Mouse (Mus musculus): ENCODE data around the gene Gipc1. TPM values are rescaled to one million over a fixed set of nuclear protein-coding genes. Genes with fewer than 3 reads are reported as not detected.

Gipc1 gene
- total and polyA plus RNA-seq, 3 experiments, result 21.0 to 25.8 (median 22.6) TPM

DNA sequence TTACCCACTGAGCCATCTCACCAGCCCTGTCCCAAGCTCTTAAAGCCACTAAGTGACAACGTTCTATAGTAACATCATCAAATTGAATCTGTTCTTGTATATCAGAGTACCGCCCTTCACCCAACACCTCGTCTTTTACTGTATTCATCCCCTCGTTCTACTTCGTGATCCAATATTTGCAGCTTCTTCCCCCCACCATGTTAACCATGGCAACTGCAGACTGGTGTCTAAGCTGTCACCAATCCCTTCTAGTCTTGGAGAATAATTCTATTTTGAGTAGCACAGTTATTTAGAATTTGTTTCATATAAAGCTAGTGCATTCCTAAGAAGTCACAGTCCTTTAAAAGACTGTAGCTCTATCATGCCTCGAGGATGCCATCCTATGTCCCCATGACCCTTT lies 36.8 kb downstream of the Gipc1 start:
- no peak overlapping the region for H3K4me2 ChIP-seq (ENCODE audit: insufficient read depth, low read depth, poor library complexity, severe bottlenecking)
- peaks cover 6% of the 10 kb centered on the region; the same call in 1 of the 2 replicates for H3K79me2 ChIP-seq (replicated peaks; ENCODE audit: control insufficient read depth, extremely low read depth, insufficient read depth, poor library complexity, severe bottlenecking)
- no peaks in the 10 kb centered on the region for H3K9me3 ChIP-seq (replicated peaks; ENCODE audit: low read length)
- no peak overlapping the region for H3K4me3 ChIP-seq (replicated peaks in 1 of 3; ENCODE audit: low read depth in 2 of 3, low read length in 2 of 3, poor library complexity in 1 of 3)
- H3K27me3 ChIP-seq (replicated peaks), result no peaks in the 10 kb centered on the region
- dilution Hi-C loops (cut with MboI; ENCODE audit: extremely low pct_ligation_motif_present, extremely low pct_unique_long_range_greater_than_20kb, low sequenced_read_pairs), result no loop called here
- peaks cover 4 to 16% of the 10 kb centered on the region in 2 experiments for H3K4me1 ChIP-seq (ENCODE audit: control insufficient read depth in 1 of 2, insufficient read depth in 2 of 2)
- TF ChIP-seq IRF4 (IDR thresholded peaks at IDR 0.05; ENCODE audit: low read depth, low read length), result no peak
- no peak for TF ChIP-seq USF2 (conservative IDR thresholded peaks at IDR 0.05; ENCODE audit: low read depth, low read length)
- no peak for TF ChIP-seq TBP (conservative IDR thresholded peaks at IDR 0.05; ENCODE audit: low read depth, low read length)
- TF ChIP-seq JUND (conservative IDR thresholded peaks at IDR 0.05; ENCODE audit: low read depth, low read length), result no peak
- TF ChIP-seq UBTF (IDR thresholded peaks at IDR 0.05; ENCODE audit: low read depth, low read length), result no peak
- TF ChIP-seq EP300 (IDR thresholded peaks at IDR 0.05; ENCODE audit: low read length), result no peak
- TF ChIP-seq CHD1 (IDR thresholded peaks at IDR 0.05; ENCODE audit: low read depth, low read length), result no peak
- no peak for TF ChIP-seq ETS1 (conservative IDR thresholded peaks at IDR 0.05; ENCODE audit: low read depth, low read length)
- TF ChIP-seq GABPA (IDR thresholded peaks at IDR 0.05; ENCODE audit: insufficient replicate concordance, low read depth, low read length), result no peak
- no peak for TF ChIP-seq MAZ (IDR thresholded peaks at IDR 0.05; ENCODE audit: low read depth, low read length)
- TF ChIP-seq PAX5 (IDR thresholded peaks at IDR 0.05; ENCODE audit: low read length), result no peak
- TF ChIP-seq HCFC1 (IDR thresholded peaks at IDR 0.05; ENCODE audit: low read depth, low read length), result no peak
- TF ChIP-seq POLR2AphosphoS2 (IDR thresholded peaks at IDR 0.05; ENCODE audit: low read depth, low read length), result no peak
- no peak for TF ChIP-seq BHLHE40 (IDR thresholded peaks at IDR 0.05; ENCODE audit: low read depth, low read length)
- TF ChIP-seq POLR2A (IDR thresholded peaks at IDR 0.05; ENCODE audit: low read depth, low read length), result no peak
- H3K9ac ChIP-seq (ENCODE audit: insufficient read depth, low read depth), result no peak overlapping the region
- no peak overlapping the region for H3K27ac ChIP-seq (ENCODE audit: insufficient read depth, low read depth)
- peaks cover 50 to 86% of the 10 kb centered on the region in 2 experiments for H3K36me3 ChIP-seq (replicated peaks in 1 of 2; ENCODE audit: control insufficient read depth in 1 of 2, insufficient read depth in 1 of 2, low read length in 1 of 2)
- in situ Hi-C loops (cut with MboI; ENCODE audit: low pct_ligation_motif_present, low pct_unique_long_range_greater_than_20kb, low sequenced_read_pairs), result no loop called here
- no peak for DNase-seq (ENCODE audit: extremely low read depth)

- TF ChIP-seq MYC (IDR thresholded peaks at IDR 0.05; ENCODE audit: low read depth, low read length) (no peak), ELF1 (IDR thresholded peaks at IDR 0.05; ENCODE audit: low read depth, low read length) (peak; percentile 79)
- Histone ChIP-seq H3K27me3 (replicated peaks) (no peaks in the 10 kb centered on the region), H3K9me3 (replicated peaks; ENCODE audit: low read length) (no peaks in the 10 kb centered on the region), H3K27ac (ENCODE audit: insufficient read depth, low read depth) (no peak overlapping the region), H3K9ac (ENCODE audit: insufficient read depth, low read depth) (no peak overlapping the region; the same call in 1 of the 2 replicates), H3K79me2 (replicated peaks; ENCODE audit: control insufficient read depth, extremely low read depth, insufficient read depth, poor library complexity, severe bottlenecking) (peaks cover 30% of the 10 kb centered on the region), H3K4me2 (ENCODE audit: insufficient read depth, low read depth, poor library complexity, severe bottlenecking) (no peak overlapping the region), H3K4me1 (ENCODE audit: control insufficient read depth in 1 of 2, insufficient read depth in 2 of 2) (peaks cover 27 to 53% of the 10 kb centered on the region in 2 experiments), H3K4me3 (replicated peaks in 1 of 3; ENCODE audit: low read depth in 2 of 3, low read length in 2 of 3, poor library complexity in 1 of 3) (peak overlapping the region; percentile 34 to 59 (median 54)), H3K36me3 (replicated peaks in 1 of 2; ENCODE audit: control insufficient read depth in 1 of 2, insufficient read depth in 1 of 2, low read length in 1 of 2) (peaks cover 30 to 68% of the 10 kb centered on the region in 2 experiments)
- in situ Hi-C loops (cut with MboI; ENCODE audit: low pct_ligation_motif_present, low pct_unique_long_range_greater_than_20kb, low sequenced_read_pairs) (no loop called here), dilution Hi-C loops (cut with MboI; ENCODE audit: extremely low pct_ligation_motif_present, extremely low pct_unique_long_range_greater_than_20kb, low sequenced_read_pairs) (no loop called here)
- DNase-seq (ENCODE audit: extremely low read depth), result peak; percentile 47
These were observed 41.2 kb downstream of the Gipc1 start for GRCm38 (mm10) chr8:83693609-83694236.
